Mouse (Mus musculus) liver, embryonic 14.5 days (tissue): ENCODE measurements around the gene Vsnl1.

Source experiments
- CTCF ChIP-seq: IDR thresholded peaks from 2 replicates; pipeline ENCODE4 v1.5.1; 2016; ENCODE audit warnings: antibody characterized with exemption, low read depth, control low read depth
- EP300 ChIP-seq: IDR thresholded peaks from 2 replicates; pipeline ENCODE4 v1.6.1; 2016; ENCODE audit warnings: antibody characterized with exemption, low read depth

DNA sequence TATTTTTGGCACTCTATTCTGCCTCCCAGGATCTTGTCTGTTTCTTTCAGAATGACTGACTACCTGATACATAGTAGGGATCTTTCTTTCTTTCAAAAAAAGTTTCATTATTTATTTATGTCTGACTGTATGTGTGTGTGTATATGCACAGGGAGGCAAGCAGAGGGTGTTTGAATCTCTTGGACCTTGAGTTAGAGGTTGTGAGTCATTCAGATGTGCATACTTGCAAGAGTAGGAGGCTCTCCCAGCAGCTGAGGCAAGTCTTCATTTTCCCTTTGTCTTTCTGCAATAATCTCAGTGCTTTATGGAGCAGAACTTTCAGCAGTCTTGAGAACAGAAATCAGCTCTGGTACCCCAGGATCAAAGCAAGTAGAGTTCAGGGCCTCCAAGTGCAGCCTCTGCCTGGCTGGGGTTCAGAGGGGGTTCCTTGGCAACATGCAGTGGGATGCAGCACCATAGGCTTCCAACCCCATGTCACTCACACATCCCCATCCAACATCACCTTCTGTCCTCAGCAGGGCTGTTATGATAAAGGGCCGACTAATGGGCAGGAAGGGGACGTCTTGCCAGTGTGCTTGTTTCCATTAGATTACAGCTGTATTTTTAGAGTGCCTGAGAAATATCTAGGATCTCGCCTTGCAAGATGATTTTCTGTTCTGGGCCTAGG, 69.2 kb downstream of the Vsnl1 start:
- TF ChIP-seq EP300: no peak
- no peak for TF ChIP-seq CTCF
